Mouse (Mus musculus): ENCODE measurements around the gene Pank1. TPM values are rescaled to one million over a fixed set of nuclear protein-coding genes. Genes with fewer than 3 reads are reported as not detected.
A peak's percentile ranks its signal among the peaks of the same experiment; 100 is the strongest.

Gene Pank1
- polyA plus RNA-seq, 1 experiment from 2014 or later: 8.8 TPM

- no peak for DNase-seq (ENCODE audit: low spot score)
- WGBS: 80% methylated on average over 4 of the region's 4 CpGs
- no peaks in the 10 kb centered on the region for H3K27me3 ChIP-seq (ENCODE audit: insufficient read depth, poor library complexity, severe bottlenecking)
- no peaks in the 10 kb centered on the region for H3K4me1 ChIP-seq
- no peak overlapping the region for H3K27ac ChIP-seq
- H3K9me3 ChIP-seq: no peaks in the 10 kb centered on the region; the same call in 1 of the 2 replicates
- no peak overlapping the region for H3K4me3 ChIP-seq
- H3K36me3 ChIP-seq: no peaks in the 10 kb centered on the region
Observed at GRCm38 (mm10) chr19:34898941-34899340, 19.7 kb upstream of the Pank1 start.

GRCm38 (mm10) chr19:34897082-34897965 is 18.1 kb upstream of the Pank1 start:
- no peak overlapping the region for H3K4me3 ChIP-seq
- no peak for DNase-seq (ENCODE audit: low spot score)
- no peaks in the 10 kb centered on the region for H3K36me3 ChIP-seq
- 86% methylated on average over 15 of the region's 15 CpGs for WGBS
- H3K4me1 ChIP-seq: no peaks in the 10 kb centered on the region
- no peak overlapping the region for H3K27ac ChIP-seq
- H3K27me3 ChIP-seq (ENCODE audit: insufficient read depth, poor library complexity, severe bottlenecking): no peaks in the 10 kb centered on the region
- no peaks in the 10 kb centered on the region for H3K9me3 ChIP-seq

GRCm38 (mm10) chr19:34895082-34895481 is 15.8 kb upstream of the Pank1 start:
- 60% methylated on average over 4 of the region's 4 CpGs for WGBS
- H3K4me1 ChIP-seq: no peaks in the 10 kb centered on the region

GRCm38 (mm10) chr19:34891590-34891989 is 12.3 kb upstream of the Pank1 start:
- WGBS: 70% methylated on average over 1 of the region's 1 CpGs
- Histone ChIP-seq H3K9me3 (no peaks in the 10 kb centered on the region), H3K4me1 (no peaks in the 10 kb centered on the region), H3K27ac (no peak overlapping the region), H3K27me3 (ENCODE audit: insufficient read depth, poor library complexity, severe bottlenecking) (no peaks in the 10 kb centered on the region), H3K4me3 (no peak overlapping the region), H3K36me3 (no peaks in the 10 kb centered on the region)
- DNase-seq (ENCODE audit: low spot score): no peak

More at GRCm38 (mm10) chr19:34895082-34895481, 15.8 kb upstream of the Pank1 start:
- Histone ChIP-seq H3K4me3 (no peak overlapping the region), H3K27ac (no peak overlapping the region), H3K27me3 (ENCODE audit: insufficient read depth, poor library complexity, severe bottlenecking) (no peaks in the 10 kb centered on the region), H3K36me3 (no peaks in the 10 kb centered on the region), H3K9me3 (no peaks in the 10 kb centered on the region)
- DNase-seq (ENCODE audit: low spot score): no peak

- Histone ChIP-seq H3K36me3 (no peaks in the 10 kb centered on the region), H3K4me1 (no peaks in the 10 kb centered on the region), H3K4me3 (no peak overlapping the region), H3K9me3 (no peaks in the 10 kb centered on the region), H3K27ac (no peak overlapping the region), H3K27me3 (ENCODE audit: insufficient read depth, poor library complexity, severe bottlenecking) (no peaks in the 10 kb centered on the region)
- no peak for DNase-seq (ENCODE audit: low spot score)
- WGBS: 59% methylated on average over 3 of the region's 3 CpGs
Observed at GRCm38 (mm10) chr19:34890981-34891380, 11.7 kb upstream of the Pank1 start.

- Histone ChIP-seq H3K4me1 (no peaks in the 10 kb centered on the region), H3K36me3 (no peaks in the 10 kb centered on the region), H3K27ac (no peak overlapping the region), H3K27me3 (ENCODE audit: insufficient read depth, poor library complexity, severe bottlenecking) (no peaks in the 10 kb centered on the region), H3K9me3 (no peaks in the 10 kb centered on the region), H3K4me3 (no peak overlapping the region)
- no peak for DNase-seq (ENCODE audit: low spot score)
- WGBS: 81% methylated on average over 4 of the region's 4 CpGs
Observed at GRCm38 (mm10) chr19:34886324-34886723, 7.1 kb upstream of the Pank1 start.

- no peak overlapping the region for H3K4me3 ChIP-seq
- H3K27ac ChIP-seq: no peak overlapping the region
- no peaks in the 10 kb centered on the region for H3K9me3 ChIP-seq
- no peaks in the 10 kb centered on the region for H3K27me3 ChIP-seq (ENCODE audit: insufficient read depth, poor library complexity, severe bottlenecking)
- no peaks in the 10 kb centered on the region for H3K36me3 ChIP-seq
- H3K4me1 ChIP-seq: peaks cover 8% of the 10 kb centered on the region; the same call in 1 of the 2 replicates
- WGBS: 68% methylated on average over 3 of the region's 3 CpGs
- DNase-seq (ENCODE audit: low spot score): no peak
Observed at GRCm38 (mm10) chr19:34883526-34884224, 4.4 kb upstream of the Pank1 start.

- Histone ChIP-seq H3K36me3 (no peaks in the 10 kb centered on the region), H3K4me1 (peaks cover 8% of the 10 kb centered on the region; the same call in 1 of the 2 replicates), H3K4me3 (no peak overlapping the region), H3K9me3 (no peaks in the 10 kb centered on the region), H3K27ac (no peak overlapping the region), H3K27me3 (ENCODE audit: insufficient read depth, poor library complexity, severe bottlenecking) (no peaks in the 10 kb centered on the region)
- no peak for DNase-seq (ENCODE audit: low spot score)
- 71% methylated on average over 2 of the region's 2 CpGs for WGBS
Observed at GRCm38 (mm10) chr19:34882443-34882842, 3.2 kb upstream of the Pank1 start.

- Histone ChIP-seq H3K9me3 (no peaks in the 10 kb centered on the region), H3K4me3 (no peak overlapping the region), H3K27me3 (ENCODE audit: insufficient read depth, poor library complexity, severe bottlenecking) (no peaks in the 10 kb centered on the region), H3K27ac (no peak overlapping the region), H3K36me3 (no peaks in the 10 kb centered on the region), H3K4me1 (peaks cover 8% of the 10 kb centered on the region; the same call in 1 of the 2 replicates)
- WGBS: 74% methylated on average over 5 of the region's 5 CpGs
- DNase-seq (ENCODE audit: low spot score): no peak
Observed at GRCm38 (mm10) chr19:34881160-34881559, 1.9 kb upstream of the Pank1 start.

- 26% methylated on average over 6 of the region's 6 CpGs for WGBS
- Histone ChIP-seq H3K4me1 (peaks cover 8% of the 10 kb centered on the region; the same call in 1 of the 2 replicates), H3K4me3 (peak overlapping the region; percentile 92), H3K36me3 (no peaks in the 10 kb centered on the region), H3K9me3 (no peaks in the 10 kb centered on the region), H3K27ac (peak overlapping the region; percentile 99), H3K27me3 (ENCODE audit: insufficient read depth, poor library complexity, severe bottlenecking) (no peaks in the 10 kb centered on the region)
- no peak for DNase-seq (ENCODE audit: low spot score)
Observed at GRCm38 (mm10) chr19:34879624-34880023, 369 bp upstream of the Pank1 start.

- Histone ChIP-seq H3K27ac (peak overlapping the region; percentile 99), H3K27me3 (ENCODE audit: insufficient read depth, poor library complexity, severe bottlenecking) (no peaks in the 10 kb centered on the region), H3K36me3 (no peaks in the 10 kb centered on the region), H3K4me3 (peak overlapping the region; percentile 92), H3K9me3 (no peaks in the 10 kb centered on the region), H3K4me1 (peaks cover 8% of the 10 kb centered on the region; the same call in 1 of the 2 replicates)
- peak; percentile 96 for DNase-seq (ENCODE audit: low spot score)
- under 1% methylated on average over 44 of the region's 45 CpGs for WGBS
Observed at GRCm38 (mm10) chr19:34877898-34878602, 1.2 kb downstream of the Pank1 start.

- no peaks in the 10 kb centered on the region for H3K9me3 ChIP-seq
- no peaks in the 10 kb centered on the region for H3K36me3 ChIP-seq
- H3K4me3 ChIP-seq: peak overlapping the region; percentile 12; the same call in 1 of the 2 replicates
- WGBS: 66% methylated on average over 7 of the region's 7 CpGs
- no peaks in the 10 kb centered on the region for H3K27me3 ChIP-seq (ENCODE audit: insufficient read depth, poor library complexity, severe bottlenecking)
- DNase-seq (ENCODE audit: low spot score): no peak
- H3K4me1 ChIP-seq: peaks cover 8% of the 10 kb centered on the region; the same call in 1 of the 2 replicates
- H3K27ac ChIP-seq: no peak overlapping the region
Observed at GRCm38 (mm10) chr19:34876676-34877075, 2.6 kb downstream of the Pank1 start.

Data from heart, embryonic 10.5 days (tissue).